Mouse (Mus musculus) C2C12 (cell line): ENCODE data around the gene Cd200.

Source experiments
- CEBPB ChIP-seq: IDR thresholded peaks from one replicate; pipeline ENCODE4 v1.6.1; 2011; ENCODE audit warnings: low read depth, mild to moderate bottlenecking, control low read depth, moderate library complexity
- CTCF ChIP-seq: IDR thresholded peaks from one replicate; pipeline ENCODE4 v1.5.1; 2011; ENCODE audit not compliant: control insufficient read depth, insufficient read depth, insufficient read length
- FOSL1 ChIP-seq: IDR thresholded peaks from one replicate; pipeline ENCODE4 v1.8.0; 2011; ENCODE audit warnings: mild to moderate bottlenecking, low read length; ENCODE audit not compliant: poor library complexity, insufficient read depth, severe bottlenecking
- MAX ChIP-seq: IDR thresholded peaks from one replicate; pipeline ENCODE4 v1.6.1; 2011; ENCODE audit warnings: mild to moderate bottlenecking, control low read depth
- MYOD1 ChIP-seq: IDR thresholded peaks from one replicate; pipeline ENCODE4 v1.6.1; 2011; ENCODE audit warnings: low read depth; ENCODE audit not compliant: control insufficient read depth, insufficient read length
- MYOG ChIP-seq: IDR thresholded peaks from one replicate; pipeline ENCODE4 v1.6.1; 2011; ENCODE audit not compliant: control insufficient read depth, insufficient read length; ENCODE audit errors: extremely low read depth
- USF1 ChIP-seq: IDR thresholded peaks from one replicate; pipeline ENCODE4 v1.6.1; 2011; ENCODE audit warnings: low read depth, mild to moderate bottlenecking, control low read depth, moderate library complexity

GRCm38 (mm10) chr16:45389041-45389440 lies 19.8 kb downstream of the Cd200 start:
- TF ChIP-seq CEBPB (no peak), CTCF (no peak), MAX (no peak), USF1 (no peak), MYOG (no peak), MYOD1 (no peak), FOSL1 (no peak)
